Mouse (Mus musculus): ENCODE measurements at regions not wholly inside any gene's neighbourhood (a gene's known extent, or its start where the extent isn't known, plus 50 kb on each side); places are given as distances from the start of the nearest gene placed in this dataset.

- 85% methylated on average over 8 of the region's 8 CpGs for WGBS
Observed at GRCm38 (mm10) chr11:63353671-63354070, 224.9 kb downstream of the Pmp22 start.

DNA sequence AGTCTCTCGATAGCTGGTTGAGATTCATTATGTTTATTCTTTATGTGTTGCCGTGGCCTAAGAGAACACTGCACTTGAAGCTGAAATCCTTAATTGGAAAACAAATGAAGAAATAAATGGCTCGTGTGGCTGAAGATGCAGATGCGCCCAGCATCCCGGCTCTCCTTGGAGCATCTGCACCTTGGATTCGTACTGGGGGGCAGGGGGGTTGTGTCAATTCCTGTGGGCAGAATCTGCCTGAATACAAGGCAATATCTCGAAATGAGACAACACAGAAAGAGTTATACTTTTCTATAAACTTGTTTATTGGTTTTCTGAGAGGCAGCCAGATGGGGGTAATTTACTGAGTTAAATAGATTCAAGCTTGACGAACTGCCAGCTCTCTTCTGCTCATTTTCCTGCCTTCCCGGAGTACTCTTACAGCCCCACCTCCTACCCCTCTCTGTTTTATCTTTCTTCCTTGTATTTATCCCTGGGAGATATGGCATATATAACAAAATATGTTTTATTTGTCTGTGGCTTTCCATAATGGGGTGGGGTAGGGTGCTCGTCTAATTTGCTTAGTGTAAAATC is 229.1 kb downstream of the Pmp22 start:
- no peaks in the 10 kb centered on the region for H3K36me3 ChIP-seq (ENCODE audit: control insufficient read depth, insufficient read depth, low read length)
- H3K27ac ChIP-seq (ENCODE audit: low read depth, low read length), result no peak overlapping the region
- no peak overlapping the region for H3K4me2 ChIP-seq (replicated peaks; ENCODE audit: low read depth, low read length)
- no peaks in the 10 kb centered on the region for H3K9me3 ChIP-seq (ENCODE audit: control insufficient read depth, low read length)
- no peaks in the 10 kb centered on the region for H3K4me1 ChIP-seq (ENCODE audit: control insufficient read depth, insufficient read depth, low read length)
- no peak overlapping the region for H3K4me3 ChIP-seq (ENCODE audit: low read length)
- WGBS, result 81% methylated on average over 10 of the region's 10 CpGs
- no peak for ATAC-seq (ENCODE audit: low FRiP score, low TSS enrichment)
- H3K27me3 ChIP-seq (ENCODE audit: control insufficient read depth, insufficient read depth, low read length), result peaks cover under 1% of the 10 kb centered on the region; the same call in 1 of the 2 replicates
- no peak overlapping the region for H3K9ac ChIP-seq (ENCODE audit: low read depth, low read length)

More at GRCm38 (mm10) chr11:63353671-63354070, 224.9 kb downstream of the Pmp22 start:
- no peak for ATAC-seq (ENCODE audit: low FRiP score, low TSS enrichment)
- Histone ChIP-seq H3K27me3 (ENCODE audit: control insufficient read depth, insufficient read depth, low read length) (no peaks in the 10 kb centered on the region; the same call in 1 of the 2 replicates), H3K27ac (ENCODE audit: low read depth, low read length) (no peak overlapping the region), H3K4me1 (ENCODE audit: control insufficient read depth, insufficient read depth, low read length) (peaks cover 3% of the 10 kb centered on the region; the same call in 1 of the 2 replicates), H3K36me3 (ENCODE audit: control insufficient read depth, insufficient read depth, low read length) (no peaks in the 10 kb centered on the region), H3K4me2 (replicated peaks; ENCODE audit: low read depth, low read length) (no peak overlapping the region), H3K9ac (ENCODE audit: low read depth, low read length) (no peak overlapping the region), H3K9me3 (ENCODE audit: control insufficient read depth, low read length) (no peaks in the 10 kb centered on the region), H3K4me3 (ENCODE audit: low read length) (no peak overlapping the region)

GRCm38 (mm10) chr11:63367756-63368265 is 239.0 kb downstream of the Pmp22 start:
- Histone ChIP-seq H3K4me3 (ENCODE audit: low read length) (no peak overlapping the region), H3K36me3 (ENCODE audit: control insufficient read depth, insufficient read depth, low read length) (no peaks in the 10 kb centered on the region), H3K27me3 (ENCODE audit: control insufficient read depth, insufficient read depth, low read length) (peaks cover 2% of the 10 kb centered on the region; the same call in 1 of the 2 replicates), H3K9ac (ENCODE audit: low read depth, low read length) (no peak overlapping the region), H3K27ac (ENCODE audit: low read depth, low read length) (no peak overlapping the region), H3K9me3 (ENCODE audit: control insufficient read depth, low read length) (no peaks in the 10 kb centered on the region), H3K4me2 (replicated peaks; ENCODE audit: low read depth, low read length) (no peak overlapping the region), H3K4me1 (ENCODE audit: control insufficient read depth, insufficient read depth, low read length) (no peaks in the 10 kb centered on the region)
- WGBS, result 94% methylated on average over 6 of the region's 6 CpGs
- ATAC-seq (ENCODE audit: low FRiP score, low TSS enrichment), result no peak

- Histone ChIP-seq H3K4me2 (replicated peaks; ENCODE audit: low read depth, low read length) (no peak overlapping the region), H3K9ac (ENCODE audit: low read depth, low read length) (no peak overlapping the region), H3K27me3 (ENCODE audit: control insufficient read depth, insufficient read depth, low read length) (no peaks in the 10 kb centered on the region), H3K36me3 (ENCODE audit: control insufficient read depth, insufficient read depth, low read length) (no peaks in the 10 kb centered on the region), H3K27ac (ENCODE audit: low read depth, low read length) (no peak overlapping the region), H3K9me3 (ENCODE audit: control insufficient read depth, low read length) (no peaks in the 10 kb centered on the region), H3K4me3 (ENCODE audit: low read length) (no peak overlapping the region), H3K4me1 (ENCODE audit: control insufficient read depth, insufficient read depth, low read length) (no peaks in the 10 kb centered on the region)
- no peak for ATAC-seq (ENCODE audit: low FRiP score, low TSS enrichment)
- WGBS, result 89% methylated on average over 2 of the region's 2 CpGs
Observed at GRCm38 (mm10) chr11:63369475-63369874, 240.7 kb downstream of the Pmp22 start.

DNA sequence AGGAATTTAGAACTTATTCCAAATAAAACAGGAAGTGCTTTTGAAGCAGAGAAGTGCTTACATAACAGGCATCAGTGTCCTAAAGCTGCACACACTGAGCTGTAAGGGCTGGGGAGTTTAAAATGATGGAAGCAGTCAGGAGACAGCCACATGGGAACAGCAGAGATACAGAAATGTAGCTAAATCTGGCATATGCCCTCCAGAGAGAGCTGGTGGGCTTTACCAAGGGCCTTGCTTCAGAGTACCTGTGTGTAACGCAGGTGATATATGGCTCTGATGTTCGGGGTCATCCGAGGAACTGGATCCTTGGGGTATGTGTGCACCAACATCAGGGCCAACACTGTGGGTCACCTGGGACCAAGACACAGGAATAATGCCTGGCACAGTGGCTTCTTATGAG is 247.5 kb downstream of the Pmp22 start:
- H3K4me3 ChIP-seq (ENCODE audit: low read length), result no peak overlapping the region
- H3K36me3 ChIP-seq (ENCODE audit: control insufficient read depth, insufficient read depth, low read length), result no peaks in the 10 kb centered on the region
- no peak overlapping the region for H3K4me2 ChIP-seq (replicated peaks; ENCODE audit: low read depth, low read length)
- H3K9me3 ChIP-seq (ENCODE audit: control insufficient read depth, low read length), result no peaks in the 10 kb centered on the region
- H3K4me1 ChIP-seq (ENCODE audit: control insufficient read depth, insufficient read depth, low read length), result no peaks in the 10 kb centered on the region
- 91% methylated on average over 3 of the region's 3 CpGs for WGBS
- no peak overlapping the region for H3K9ac ChIP-seq (ENCODE audit: low read depth, low read length)
- no peaks in the 10 kb centered on the region for H3K27me3 ChIP-seq (ENCODE audit: control insufficient read depth, insufficient read depth, low read length)
- no peak for ATAC-seq (ENCODE audit: low FRiP score, low TSS enrichment)
- H3K27ac ChIP-seq (ENCODE audit: low read depth, low read length), result no peak overlapping the region

GRCm38 (mm10) chr11:63376991-63377390 is 248.2 kb downstream of the Pmp22 start:
- H3K9me3 ChIP-seq (ENCODE audit: control insufficient read depth, low read length), result no peaks in the 10 kb centered on the region
- no peak for ATAC-seq (ENCODE audit: low FRiP score, low TSS enrichment)
- no peaks in the 10 kb centered on the region for H3K27me3 ChIP-seq (ENCODE audit: control insufficient read depth, insufficient read depth, low read length)
- no peaks in the 10 kb centered on the region for H3K36me3 ChIP-seq (ENCODE audit: control insufficient read depth, insufficient read depth, low read length)
- no peak overlapping the region for H3K4me2 ChIP-seq (replicated peaks; ENCODE audit: low read depth, low read length)
- no peaks in the 10 kb centered on the region for H3K4me1 ChIP-seq (ENCODE audit: control insufficient read depth, insufficient read depth, low read length)
- no peak overlapping the region for H3K4me3 ChIP-seq (ENCODE audit: low read length)
- 69% methylated on average over 10 of the region's 10 CpGs for WGBS
- no peak overlapping the region for H3K9ac ChIP-seq (ENCODE audit: low read depth, low read length)
- no peak overlapping the region for H3K27ac ChIP-seq (ENCODE audit: low read depth, low read length)

GRCm38 (mm10) chr11:63388247-63388646 is 259.5 kb downstream of the Pmp22 start:
- Histone ChIP-seq H3K27me3 (ENCODE audit: control insufficient read depth, insufficient read depth, low read length) (no peaks in the 10 kb centered on the region), H3K27ac (ENCODE audit: low read depth, low read length) (no peak overlapping the region), H3K9ac (ENCODE audit: low read depth, low read length) (no peak overlapping the region), H3K4me3 (ENCODE audit: low read length) (no peak overlapping the region), H3K4me2 (replicated peaks; ENCODE audit: low read depth, low read length) (no peak overlapping the region), H3K36me3 (ENCODE audit: control insufficient read depth, insufficient read depth, low read length) (no peaks in the 10 kb centered on the region), H3K9me3 (ENCODE audit: control insufficient read depth, low read length) (0 out of 2 replicates have a peak, but pooled peaks cover 2% of the 10 kb centered on the region), H3K4me1 (ENCODE audit: control insufficient read depth, insufficient read depth, low read length) (0 out of 2 replicates have a peak, but pooled peaks cover under 1% of the 10 kb centered on the region)
- no peak for ATAC-seq (ENCODE audit: low FRiP score, low TSS enrichment)
- 60% methylated on average over 4 of the region's 4 CpGs for WGBS

DNA sequence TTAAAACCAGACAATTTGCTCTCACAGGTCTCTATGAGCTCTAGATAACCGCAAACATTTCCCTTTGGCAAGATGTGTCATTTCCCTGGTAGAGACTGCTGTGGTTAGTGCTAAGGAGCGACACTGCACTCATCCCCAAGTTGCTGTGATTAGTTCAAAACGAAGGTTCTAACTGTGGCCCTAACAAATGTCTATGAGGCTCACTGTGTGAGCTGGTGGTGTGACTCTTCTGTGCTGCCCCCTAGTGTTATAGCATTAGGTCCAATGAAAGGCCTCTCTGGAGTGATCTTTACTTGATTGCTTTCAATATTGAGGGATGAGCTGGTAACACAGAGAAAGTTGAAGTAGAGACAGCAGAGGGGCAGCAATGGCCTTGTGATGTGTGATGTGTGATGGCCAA is 262.7 kb downstream of the Pmp22 start:
- H3K9ac ChIP-seq (ENCODE audit: low read depth, low read length), result no peak overlapping the region
- H3K4me1 ChIP-seq (ENCODE audit: control insufficient read depth, insufficient read depth, low read length), result 0 out of 2 replicates have a peak, but pooled peaks cover 3% of the 10 kb centered on the region
- no peak overlapping the region for H3K4me3 ChIP-seq (ENCODE audit: low read length)
- no peak overlapping the region for H3K27ac ChIP-seq (ENCODE audit: low read depth, low read length)
- no peaks in the 10 kb centered on the region for H3K27me3 ChIP-seq (ENCODE audit: control insufficient read depth, insufficient read depth, low read length)
- 60% methylated on average over 3 of the region's 3 CpGs for WGBS
- H3K9me3 ChIP-seq (ENCODE audit: control insufficient read depth, low read length), result 0 out of 2 replicates have a peak, but pooled peaks cover 2% of the 10 kb centered on the region
- H3K36me3 ChIP-seq (ENCODE audit: control insufficient read depth, insufficient read depth, low read length), result no peaks in the 10 kb centered on the region
- no peak for ATAC-seq (ENCODE audit: low FRiP score, low TSS enrichment)
- no peak overlapping the region for H3K4me2 ChIP-seq (replicated peaks; ENCODE audit: low read depth, low read length)

- Histone ChIP-seq H3K4me2 (replicated peaks; ENCODE audit: low read depth, low read length) (no peak overlapping the region), H3K9me3 (ENCODE audit: control insufficient read depth, low read length) (0 out of 2 replicates have a peak, but pooled peaks cover 2% of the 10 kb centered on the region), H3K27ac (ENCODE audit: low read depth, low read length) (no peak overlapping the region), H3K4me3 (ENCODE audit: low read length) (no peak overlapping the region), H3K36me3 (ENCODE audit: control insufficient read depth, insufficient read depth, low read length) (no peaks in the 10 kb centered on the region), H3K4me1 (ENCODE audit: control insufficient read depth, insufficient read depth, low read length) (0 out of 2 replicates have a peak, but pooled peaks cover 3% of the 10 kb centered on the region), H3K27me3 (ENCODE audit: control insufficient read depth, insufficient read depth, low read length) (no peaks in the 10 kb centered on the region), H3K9ac (ENCODE audit: low read depth, low read length) (no peak overlapping the region)
- ATAC-seq (ENCODE audit: low FRiP score, low TSS enrichment), result no peak
- 74% methylated on average over 3 of the region's 3 CpGs for WGBS
Observed at GRCm38 (mm10) chr11:63392378-63392777, 263.6 kb downstream of the Pmp22 start.
